Mouse (Mus musculus): Measurements from ENCODE around the gene Aoc2. TPM values are rescaled to one million over a fixed set of nuclear protein-coding genes. Genes with fewer than 3 reads are reported as not detected.

Gene Aoc2
- 1 to 10 TPM in 1 of 4 experiments, under 1 TPM in 3; 0.46 to 1.1 (median 0.59) TPM for total RNA-seq (2022)

GRCm38 (mm10) chr11:101324763-101325162, at the start of gene Aoc2:
TSS of gene Aoc2 (plus strand) at chr11:101325063.
- DNase-seq (ENCODE audit: low spot score in 2 of 2), result no peak

GRCm38 (mm10) chr11:101275309-101275708, 49.6 kb upstream of the Aoc2 start:
- no peak for DNase-seq (ENCODE audit: low spot score in 2 of 2)

GRCm38 (mm10) chr11:101276319-101277070, 48.4 kb upstream of the Aoc2 start:
- DNase-seq (ENCODE audit: low spot score in 2 of 2), result no peak

GRCm38 (mm10) chr11:101277381-101278222, 47.3 kb upstream of the Aoc2 start:
- no peak for DNase-seq (ENCODE audit: low spot score in 2 of 2)

- peak; percentile 49 to 67 for DNase-seq (ENCODE audit: low spot score in 2 of 2)
These were observed 46.4 kb upstream of the Aoc2 start, which contains the start of the genes Cntd1 and Coa3 for GRCm38 (mm10) chr11:101278223-101279192. TSS of gene Cntd1 (plus strand) at chr11:101279012. TSS of gene Coa3 (minus strand) at chr11:101279114.

GRCm38 (mm10) chr11:101279193-101279569, 45.7 kb upstream of the Aoc2 start:
- no peak for DNase-seq (ENCODE audit: low spot score in 2 of 2)

GRCm38 (mm10) chr11:101280837-101281236, 44.0 kb upstream of the Aoc2 start:
- DNase-seq (ENCODE audit: low spot score in 2 of 2), result no peak

- no peak for DNase-seq (ENCODE audit: low spot score in 2 of 2)
These were observed 42.0 kb upstream of the Aoc2 start for GRCm38 (mm10) chr11:101282896-101283295.

GRCm38 (mm10) chr11:101283805-101284204, 41.1 kb upstream of the Aoc2 start:
- no peak for DNase-seq (ENCODE audit: low spot score in 2 of 2)

GRCm38 (mm10) chr11:101287306-101287705, 37.6 kb upstream of the Aoc2 start:
- DNase-seq (ENCODE audit: low spot score in 2 of 2), result no peak

- no peak for DNase-seq (ENCODE audit: low spot score in 2 of 2)
These were observed 33.6 kb upstream of the Aoc2 start for GRCm38 (mm10) chr11:101291231-101291630.

GRCm38 (mm10) chr11:101295191-101295590, 29.7 kb upstream of the Aoc2 start:
- no peak for DNase-seq (ENCODE audit: low spot score in 2 of 2)

- DNase-seq (ENCODE audit: low spot score in 2 of 2), result no peak
These were observed 24.0 kb upstream of the Aoc2 start for GRCm38 (mm10) chr11:101300881-101301280.

GRCm38 (mm10) chr11:101301299-101302003, 23.4 kb upstream of the Aoc2 start:
- no peak for DNase-seq (ENCODE audit: low spot score in 2 of 2)

- peak; percentile 92 for DNase-seq (ENCODE audit: low spot score in 2 of 2)
These were observed 22.7 kb upstream of the Aoc2 start, which contains the start of gene Becn1 for GRCm38 (mm10) chr11:101302004-101302798. TSS of gene Becn1 (minus strand) at chr11:101302286.

GRCm38 (mm10) chr11:101307744-101308143, 17.1 kb upstream of the Aoc2 start:
- no peak for DNase-seq (ENCODE audit: low spot score in 2 of 2)

GRCm38 (mm10) chr11:101311083-101311482, 13.8 kb upstream of the Aoc2 start:
- DNase-seq (ENCODE audit: low spot score in 2 of 2), result no peak

- DNase-seq (ENCODE audit: low spot score in 2 of 2), result no peak
These were observed 12.7 kb upstream of the Aoc2 start for GRCm38 (mm10) chr11:101312150-101312549.

GRCm38 (mm10) chr11:101314567-101314966, 10.3 kb upstream of the Aoc2 start:
- no peak for DNase-seq (ENCODE audit: low spot score in 2 of 2)
